Mouse (Mus musculus) hindbrain, postnatal 0 days (tissue): ENCODE measurements around the gene Acly. TPM values are rescaled to one million over a fixed set of nuclear protein-coding genes. Genes with fewer than 3 reads are reported as not detected.

Source experiments
- ATAC-seq: fragments of 200-750 bp; cut with Nextera tagmentation; 2 replicates; pipeline ENCODE4 v1.8.0; 2017; ENCODE audit warnings: mild to moderate bottlenecking, moderate TSS enrichment, moderate library complexity
- DNase-seq: peaks from one replicate; pipeline ENCODE4 v3.0.0-alpha.2; 2015; ENCODE audit warnings: low spot score
- H3K27ac ChIP-seq: fragments of 300-500 bp; sonication (generic); 2 replicates; pipeline ENCODE4 v1.5.1; 2014; ENCODE audit warnings: mild to moderate bottlenecking
- H3K27me3 ChIP-seq: fragments of 300-500 bp; sonication (generic); 2 replicates; pipeline ENCODE4 v1.6.1; 2014; ENCODE audit warnings: low read length, mixed read lengths; ENCODE audit not compliant: insufficient read depth
- H3K36me3 ChIP-seq: fragments of 300-500 bp; sonication (generic); 2 replicates; pipeline ENCODE4 v1.6.1; 2014; ENCODE audit warnings: low read length, mixed read lengths; ENCODE audit not compliant: insufficient read depth
- H3K4me1 ChIP-seq: fragments of 300-500 bp; sonication (generic); 2 replicates; pipeline ENCODE4 v1.6.1; 2014; ENCODE audit warnings: antibody characterized with exemption, low read length, mixed read lengths; ENCODE audit not compliant: insufficient read depth
- H3K4me2 ChIP-seq: fragments of 300-500 bp; sonication (generic); 2 replicates; pipeline ENCODE4 v1.6.1; 2014; ENCODE audit warnings: low read depth, mild to moderate bottlenecking, low read length, moderate library complexity, mixed read lengths
- H3K4me3 ChIP-seq: fragments of 300-500 bp; sonication (generic); 2 replicates; pipeline ENCODE4 v1.5.1; 2014; ENCODE audit warnings: low read length
- H3K9ac ChIP-seq: fragments of 300-500 bp; sonication (generic); replicated peaks from 2 replicates; pipeline ENCODE4 v1.6.1; 2014; ENCODE audit warnings: mild to moderate bottlenecking, low read length, moderate library complexity, mixed read lengths
- H3K9me3 ChIP-seq: fragments of 300-500 bp; sonication (generic); 2 replicates; pipeline ENCODE4 v1.6.1; 2016; ENCODE audit warnings: low read length, mixed read lengths
- CTCF ChIP-seq: IDR thresholded peaks from 2 replicates; pipeline ENCODE4 v1.5.1; 2016; ENCODE audit warnings: antibody characterized with exemption, control low read depth, low read depth
- WGBS: fragments of 180-500 bp; shearing (Covaris S2); extraction: QIAGEN DNeasy Blood & Tissue Kit; methylation state at CpG from one replicate; pipeline ENCODE4 v1.1.7; 2014; 5-methylcytosine and 5-hydroxymethylcytosine counted together
- polyA plus RNA-seq: library from polyadenylated mRNA; unstranded; fragments of >200 nt; fragmentation: Nextera tagmentation; extraction: Ambion mirVana; gene quantifications from 2 replicates; pipeline ENCODE4 v1.2.1, GENCODE M21; 2015
- total RNA-seq: library from RNA; depleted of rRNA; stranded (reverse); fragments of >200 nt; gene quantifications from 2 replicates; pipeline ENCODE4 v1.2.3, GENCODE M21; 2014

Gene Acly
- total and polyA plus RNA-seq, 2 experiments from 2014 or later: 135 to 235 TPM

GRCm38 (mm10) chr11:100479152-100479551, 48.6 kb downstream of the Acly start:
- DNase-seq: no peak
- H3K4me3 ChIP-seq: no peak overlapping the region
- peaks cover 57% of the 10 kb centered on the region for H3K36me3 ChIP-seq
- H3K27ac ChIP-seq: no peak overlapping the region
- H3K27me3 ChIP-seq: no peaks in the 10 kb centered on the region
- no peak overlapping the region for H3K9ac ChIP-seq
- ATAC-seq: no peak
- TF ChIP-seq CTCF: no peak
- no peak overlapping the region for H3K4me2 ChIP-seq
- no peaks in the 10 kb centered on the region for H3K4me1 ChIP-seq
- 93% methylated on average over 7 of the region's 7 CpGs for WGBS
- H3K9me3 ChIP-seq: no peaks in the 10 kb centered on the region

GRCm38 (mm10) chr11:100476281-100476680, 51.5 kb downstream of the Acly start:
- WGBS: 94% methylated on average over 5 of the region's 5 CpGs
- no peak overlapping the region for H3K4me3 ChIP-seq
- H3K36me3 ChIP-seq: peaks cover 37% of the 10 kb centered on the region
- ATAC-seq: no peak
- no peak overlapping the region for H3K4me2 ChIP-seq
- TF ChIP-seq CTCF: no peak
- H3K27ac ChIP-seq: no peak overlapping the region
- no peaks in the 10 kb centered on the region for H3K9me3 ChIP-seq
- H3K9ac ChIP-seq: no peak overlapping the region
- no peak for DNase-seq
- no peaks in the 10 kb centered on the region for H3K27me3 ChIP-seq
- H3K4me1 ChIP-seq: no peaks in the 10 kb centered on the region

- 0 out of 2 replicates have a peak, but pooled peaks cover 9% of the 10 kb centered on the region for H3K4me1 ChIP-seq
- DNase-seq (no peak), ATAC-seq (peak; percentile 28)
- H3K36me3 ChIP-seq: peaks cover 13% of the 10 kb centered on the region
- no peak for TF ChIP-seq CTCF
- H3K27ac ChIP-seq: no peak overlapping the region
- WGBS: 31% methylated on average over 5 of the region's 5 CpGs
- H3K27me3 ChIP-seq: no peaks in the 10 kb centered on the region
- peak overlapping the region; percentile 95 for H3K4me3 ChIP-seq
- H3K9ac ChIP-seq: no peak overlapping the region
- peak overlapping the region; percentile 85 for H3K4me2 ChIP-seq
- H3K9me3 ChIP-seq: no peaks in the 10 kb centered on the region
These were observed 54.9 kb downstream of the Acly start for GRCm38 (mm10) chr11:100472935-100473295.

GRCm38 (mm10) chr11:100472197-100472934, 55.4 kb downstream of the Acly start, which contains the start of gene Klhl11:
Gene Klhl11 (minus strand): TSS chr11:100472741.
- ATAC-seq: peak; percentile 94
- 0 out of 2 replicates have a peak, but pooled peaks cover 9% of the 10 kb centered on the region for H3K4me1 ChIP-seq
- peak within 1 kb of the TSS; percentile 95 for H3K4me3 ChIP-seq
- H3K9ac ChIP-seq: peak within 1 kb of the TSS; percentile 97
- H3K9me3 ChIP-seq: no peaks in the 10 kb centered on the region
- peak; percentile 96 for DNase-seq
- peak within 1 kb of the TSS; percentile 85 for H3K4me2 ChIP-seq
- peak within 1 kb of the TSS; percentile 93 for H3K27ac ChIP-seq
- H3K27me3 ChIP-seq: no peaks in the 10 kb centered on the region
- under 1% methylated on average over 77 of the region's 83 CpGs for WGBS
- H3K36me3 ChIP-seq: peaks cover 11% of the 10 kb centered on the region
- TF ChIP-seq CTCF: peak; percentile 77

- DNase-seq: peak; percentile 26
These were observed 56.2 kb downstream of the Acly start for GRCm38 (mm10) chr11:100471352-100472196.

GRCm38 (mm10) chr11:100465833-100466232, 62.0 kb downstream of the Acly start:
- no peaks in the 10 kb centered on the region for H3K27me3 ChIP-seq
- H3K9ac ChIP-seq: no peak overlapping the region
- peaks cover 6% of the 10 kb centered on the region; the same call in 1 of the 2 replicates for H3K36me3 ChIP-seq
- H3K9me3 ChIP-seq: no peaks in the 10 kb centered on the region
- ATAC-seq (no peak), DNase-seq (no peak)
- H3K4me2 ChIP-seq: no peak overlapping the region
- H3K4me3 ChIP-seq: no peak overlapping the region
- TF ChIP-seq CTCF: no peak
- 93% methylated on average over 1 of the region's 1 CpGs for WGBS
- no peak overlapping the region for H3K27ac ChIP-seq
- H3K4me1 ChIP-seq: 0 out of 2 replicates have a peak, but pooled peaks cover 9% of the 10 kb centered on the region

More at GRCm38 (mm10) chr11:100471352-100472196, 56.2 kb downstream of the Acly start:
- peak overlapping the region; percentile 95 for H3K4me3 ChIP-seq
- peaks cover 6% of the 10 kb centered on the region; the same call in 1 of the 2 replicates for H3K36me3 ChIP-seq
- peak overlapping the region; percentile 93 for H3K27ac ChIP-seq
- TF ChIP-seq CTCF: no peak
- WGBS: 3% methylated on average over 30 of the region's 30 CpGs
- no peaks in the 10 kb centered on the region for H3K9me3 ChIP-seq
- H3K9ac ChIP-seq: peak overlapping the region; percentile 97
- H3K27me3 ChIP-seq: no peaks in the 10 kb centered on the region
- 0 out of 2 replicates have a peak, but pooled peaks cover 9% of the 10 kb centered on the region for H3K4me1 ChIP-seq
- peak overlapping the region; percentile 85 for H3K4me2 ChIP-seq
- ATAC-seq: peak; percentile 7; the same call in 1 of the 2 replicates
